Mouse (Mus musculus) small intestine, adult 2 months (tissue): ENCODE measurements around the gene Wapl.

Experiments
- CTCF ChIP-seq: fragments of 200-500 bp; IDR thresholded peaks from 2 replicates; pipeline ENCODE4 v1.5.1; 2012; ENCODE audit warnings: low read depth, mild to moderate bottlenecking, control low read depth, inconsistent platforms, low read length, moderate library complexity, mixed read lengths; ENCODE audit not compliant: insufficient replicate concordance, insufficient read length; ENCODE audit errors: extremely low read depth
- POLR2A ChIP-seq: fragments of 200-500 bp; IDR thresholded peaks from 2 replicates; pipeline ENCODE4 v1.6.1; 2012; ENCODE audit warnings: low read depth, mild to moderate bottlenecking, control low read depth, inconsistent platforms, low read length, moderate library complexity

DNA sequence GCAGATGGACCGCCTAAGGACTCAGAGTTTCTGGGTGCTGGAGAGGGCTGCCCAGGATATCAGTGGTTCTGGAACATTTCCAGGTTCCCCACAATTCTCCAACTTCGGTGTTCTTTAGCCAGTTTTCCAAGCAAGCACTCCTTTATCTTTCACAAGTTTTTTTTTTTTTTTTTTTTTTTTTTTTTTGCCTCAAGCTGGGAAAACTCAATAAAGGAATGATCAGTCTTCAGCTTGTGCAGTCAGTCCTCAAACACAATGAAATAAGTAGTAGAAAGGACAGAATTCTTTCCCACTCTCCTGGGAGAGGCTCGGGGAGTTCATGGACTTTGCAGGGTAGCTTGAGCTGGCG, 11.3 kb upstream of the Wapl start:
- TF ChIP-seq CTCF, result no peak
- TF ChIP-seq POLR2A, result no peak
